Mouse (Mus musculus) adrenal gland, postnatal 14 days (tissue): Measurements from ENCODE around the gene Mvp. TPM values are rescaled to one million over a fixed set of nuclear protein-coding genes. Genes with fewer than 3 reads are reported as not detected.

Experiments
- DNase-seq: peaks from one replicate; pipeline ENCODE4 v3.0.0; 2021; ENCODE audit warnings: mixed read lengths
- total RNA-seq: library from RNA; stranded (reverse); gene quantifications from 2 replicates; pipeline ENCODE4 v1.2.3, GENCODE M21; 2021

Mvp gene
- total RNA-seq, 1 experiment from 2014 or later: 61.7 TPM

DNA sequence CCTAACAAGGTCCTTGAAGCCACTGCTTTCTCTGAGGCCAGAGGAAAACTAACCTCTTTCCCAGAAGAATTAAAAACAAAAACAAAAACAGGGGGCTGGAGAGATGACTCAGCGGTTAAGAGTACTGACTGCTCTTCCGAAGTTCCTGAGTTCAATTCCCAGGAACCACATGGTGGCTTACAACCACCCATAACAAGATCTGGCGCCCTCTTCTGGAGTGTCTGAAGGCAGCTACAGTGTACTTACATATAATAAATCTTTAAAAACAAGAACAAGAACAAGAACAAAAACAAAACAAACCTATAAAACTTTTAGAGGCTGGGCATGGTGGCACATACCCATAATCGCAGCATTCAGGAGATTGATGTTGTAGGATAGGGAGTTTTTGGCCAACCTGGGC lies 18.0 kb downstream of the Mvp start:
- peak; percentile 31 for DNase-seq

DNA sequence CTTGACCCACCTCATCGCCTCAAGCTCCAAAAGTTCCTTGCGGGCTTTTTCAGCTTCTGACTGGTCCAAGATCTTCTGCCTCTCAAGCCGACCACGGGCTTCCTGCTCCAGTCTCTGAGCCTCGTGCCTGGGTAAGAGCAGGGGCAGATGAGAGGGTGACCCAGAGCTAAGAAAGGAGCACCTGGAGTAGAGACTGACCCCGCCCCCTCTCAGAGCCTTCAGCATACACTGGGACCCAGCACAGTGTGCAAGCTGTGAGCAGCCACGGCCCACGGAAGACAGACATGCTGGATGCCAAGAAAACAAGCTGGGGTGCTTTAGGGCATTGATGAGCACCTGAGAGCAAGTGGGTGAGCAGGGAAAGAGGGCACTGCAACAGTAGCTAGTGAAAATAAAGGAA lies 25.6 kb downstream of the Mvp start:
- no peak for DNase-seq

DNA sequence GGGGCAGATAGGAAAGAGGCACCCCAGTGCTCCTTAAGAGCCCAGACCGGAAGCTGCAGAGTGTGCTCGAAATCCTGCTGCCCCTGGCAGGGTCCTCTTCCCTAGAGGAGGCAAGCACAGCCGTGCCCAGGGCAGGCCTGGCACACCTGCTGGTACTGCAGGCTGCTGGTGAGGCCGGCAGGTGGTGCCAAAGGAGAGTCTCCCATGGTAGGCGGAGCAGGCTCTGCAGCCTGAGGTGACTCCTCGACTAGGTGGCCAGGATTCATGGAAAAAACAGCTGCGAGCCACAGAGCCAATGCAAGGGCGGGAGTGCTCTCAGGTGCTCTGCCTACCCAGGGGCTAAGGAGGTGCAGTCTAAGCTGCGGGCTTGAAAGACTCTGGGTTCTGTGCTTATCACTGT lies 28.1 kb downstream of the Mvp start:
- DNase-seq: peak; percentile 62

DNA sequence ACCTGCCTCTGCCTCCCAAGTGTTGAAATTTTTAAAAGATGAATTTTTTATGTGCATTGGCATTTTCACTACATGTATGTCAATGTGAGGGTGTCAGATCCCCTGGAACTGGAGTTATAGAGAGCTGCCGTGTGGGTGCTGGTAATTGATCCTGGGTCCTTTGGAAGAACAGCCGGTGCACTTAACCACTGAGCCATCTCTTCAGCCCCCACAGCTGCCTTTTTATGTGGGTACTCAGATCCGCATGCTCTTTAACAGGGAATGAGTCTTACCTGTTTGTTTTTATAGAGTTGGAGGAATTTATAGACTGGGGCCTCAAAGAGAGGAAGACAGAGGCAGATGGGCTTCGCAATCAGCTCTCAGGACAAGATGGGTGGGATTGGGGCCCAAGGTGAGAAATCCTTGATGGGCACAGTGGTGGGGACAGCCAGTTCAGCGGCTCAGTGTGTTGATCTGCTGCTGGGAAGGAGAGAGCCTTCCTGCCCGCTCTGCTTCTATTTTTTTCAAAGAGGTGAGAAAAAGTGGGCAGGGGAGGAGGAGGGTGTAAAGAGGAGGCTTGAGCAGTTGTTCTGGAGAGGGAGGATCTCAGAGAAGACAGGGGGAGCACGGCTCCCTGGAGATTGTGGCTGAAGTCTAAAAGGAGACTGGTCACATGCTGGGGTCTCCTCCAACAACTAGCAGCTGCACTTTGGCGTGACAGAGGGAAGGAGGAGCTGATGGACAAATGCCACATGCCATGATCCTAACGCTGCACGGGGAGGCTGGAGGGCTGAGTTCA lies 29.6 kb downstream of the Mvp start:
- DNase-seq: no peak

DNA sequence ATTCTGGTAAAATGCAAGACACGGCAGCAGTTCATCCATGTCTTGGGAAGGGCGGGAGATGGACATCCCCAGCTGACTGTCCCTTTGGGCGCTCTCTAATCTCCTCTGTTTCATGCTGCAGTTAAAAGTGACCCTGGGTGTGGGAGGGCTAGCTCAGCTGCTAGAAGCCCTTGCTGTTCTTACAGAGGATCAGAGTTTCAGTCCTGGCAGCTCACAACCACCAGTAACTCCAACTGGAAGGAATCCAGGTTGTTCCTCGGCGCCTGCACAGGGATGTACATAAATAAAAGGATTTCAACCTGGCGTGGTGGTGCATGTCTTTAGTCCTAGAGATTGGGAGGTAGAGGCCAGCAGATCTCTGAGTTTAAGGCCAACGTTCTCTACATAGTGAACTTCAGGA lies 31.3 kb downstream of the Mvp start:
- DNase-seq: no peak

DNA sequence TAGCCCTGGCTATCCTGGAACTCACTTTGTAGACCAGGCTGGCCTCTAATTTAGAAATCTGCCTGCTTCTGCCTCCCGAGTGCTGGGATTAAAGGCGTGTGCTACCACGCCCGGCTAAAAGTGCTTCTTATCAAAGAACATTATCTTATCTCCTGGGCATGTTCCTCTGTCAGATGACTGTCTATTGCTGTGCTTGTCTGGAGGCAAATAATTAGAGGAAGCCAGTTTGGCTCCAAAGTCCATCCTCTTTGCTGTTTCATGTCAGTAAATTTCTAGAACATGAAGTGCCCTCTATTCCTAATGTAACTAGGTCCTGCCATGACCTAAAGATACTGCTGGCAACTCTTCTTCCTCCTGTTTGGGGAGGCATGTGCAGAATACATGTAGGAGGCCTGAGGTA lies 32.4 kb downstream of the Mvp start:
- DNase-seq: no peak

DNA sequence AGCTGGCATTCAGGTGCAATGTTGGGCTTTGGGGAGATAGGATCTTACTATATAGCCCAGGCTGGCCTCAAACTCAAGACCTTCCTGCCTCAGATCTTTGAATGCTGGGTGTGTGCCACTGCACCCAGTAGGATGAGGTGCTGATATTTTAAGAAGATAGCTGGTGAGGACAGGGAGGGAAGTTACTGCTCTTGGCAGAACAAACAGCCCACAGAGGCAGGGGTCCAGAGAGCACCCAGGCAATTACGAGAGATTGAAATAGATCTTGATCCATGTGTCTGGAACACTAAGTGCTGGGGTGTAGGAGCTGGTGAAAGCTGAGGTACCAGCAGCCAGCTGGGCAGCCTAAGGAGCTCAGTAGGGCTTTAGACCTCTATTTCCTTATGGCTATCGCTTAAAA lies 32.8 kb downstream of the Mvp start:
- no peak for DNase-seq

DNA sequence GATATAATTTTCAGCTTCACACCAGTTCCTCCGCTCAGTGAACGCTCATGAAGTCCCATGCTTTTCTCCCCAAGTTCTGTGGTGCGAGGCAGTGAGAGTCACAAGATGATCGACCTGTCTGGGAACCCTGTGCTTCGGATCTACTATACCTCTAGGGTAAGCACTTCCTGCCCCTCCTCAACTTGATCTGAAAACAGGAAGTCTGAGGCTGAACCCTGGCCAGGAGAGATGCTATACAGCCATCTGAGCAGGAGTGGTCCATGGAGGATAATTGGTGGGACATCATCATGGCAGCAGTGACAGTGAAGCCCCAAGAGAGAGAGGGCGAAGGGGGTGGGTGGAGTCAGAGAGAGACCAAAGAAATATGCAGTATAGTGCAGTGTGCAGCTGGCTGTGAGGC lies 35.6 kb downstream of the Mvp start:
- no peak for DNase-seq

DNA sequence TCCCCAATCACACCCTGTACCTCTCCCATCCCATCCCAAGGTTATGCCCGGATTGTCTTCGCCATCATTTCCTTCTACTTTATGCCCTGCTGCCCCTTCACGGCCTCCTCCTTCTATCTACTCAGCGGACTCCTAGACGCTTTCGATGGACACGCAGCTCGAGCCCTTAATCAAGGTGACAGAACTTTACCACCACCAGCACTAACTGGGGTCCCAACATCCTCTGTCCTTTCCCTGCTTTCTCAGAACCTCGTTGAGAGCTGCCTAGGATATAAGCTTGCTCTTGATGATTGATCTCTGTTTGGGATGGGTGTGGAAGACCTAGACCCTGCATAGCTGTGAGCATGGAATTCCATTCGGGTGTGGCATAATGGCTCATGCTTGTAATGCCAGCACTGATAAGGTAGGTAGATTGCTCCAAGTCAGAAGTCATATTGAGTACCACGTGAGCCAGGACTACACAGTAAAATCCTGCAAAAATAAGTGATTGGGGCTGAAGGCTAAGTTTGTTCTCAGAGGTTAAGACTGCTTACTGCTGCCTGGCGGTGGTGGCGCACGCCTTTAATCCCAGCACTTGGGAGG lies 37.5 kb downstream of the Mvp start:
- no peak for DNase-seq

DNA sequence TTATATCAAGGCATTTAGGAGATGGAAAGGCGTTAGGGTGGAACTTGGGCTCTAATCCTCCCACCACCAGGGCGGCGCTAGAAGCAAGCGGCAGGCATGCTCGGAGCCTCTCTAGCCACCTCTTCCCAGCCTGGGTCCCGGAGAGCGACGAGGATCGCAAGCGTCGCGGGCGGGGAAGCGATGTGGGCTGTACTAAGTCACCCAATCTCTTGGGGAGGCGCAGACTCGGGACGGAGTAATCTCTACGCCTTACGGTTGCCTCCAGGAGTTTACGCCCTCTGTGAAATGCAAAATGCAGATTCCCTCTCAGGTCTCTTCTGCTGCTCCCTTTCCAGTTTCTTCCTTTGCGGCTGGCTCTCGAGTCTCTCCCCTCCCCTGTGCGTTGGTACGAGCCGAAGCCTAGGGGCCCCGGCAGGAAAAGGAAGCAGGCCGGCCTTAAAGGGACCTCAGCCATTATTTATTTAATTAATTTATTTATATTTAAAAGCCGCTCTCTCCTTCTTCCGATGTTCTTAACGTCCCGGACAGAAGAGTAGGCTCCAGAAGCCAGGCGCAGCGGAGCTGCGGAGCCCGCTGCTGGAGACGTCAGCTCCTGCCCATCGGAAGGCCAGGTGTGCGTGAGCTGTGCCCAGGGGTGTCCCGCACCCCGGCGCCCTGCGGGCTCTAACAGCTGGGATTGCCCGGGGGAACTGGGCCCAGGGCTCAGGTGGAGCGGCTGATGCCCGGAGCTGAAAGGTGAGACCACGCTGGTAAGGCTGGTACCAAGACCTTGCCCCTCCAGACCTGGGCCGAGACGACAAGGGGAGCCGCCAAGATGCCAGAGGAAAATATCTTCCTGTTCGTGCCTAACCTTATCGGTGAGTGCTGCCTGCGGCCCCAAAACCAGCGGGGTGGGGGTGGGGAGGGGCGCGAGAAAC lies 38.2 kb downstream of the Mvp start, which contains the start of gene Cdiptos:
Gene Cdiptos (minus strand): TSS at position 149 of the 917 bp plus-strand sequence.
- peak; percentile 98 for DNase-seq

DNA sequence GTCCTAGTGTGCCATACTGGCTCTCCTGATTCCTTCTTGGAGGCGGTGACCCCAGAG lies 38.7 kb downstream of the Mvp start, which contains the start of gene Cdipt:
Gene Cdipt (plus strand): TSS at position 22 of the 57 bp plus-strand sequence.
- no peak for DNase-seq

DNA sequence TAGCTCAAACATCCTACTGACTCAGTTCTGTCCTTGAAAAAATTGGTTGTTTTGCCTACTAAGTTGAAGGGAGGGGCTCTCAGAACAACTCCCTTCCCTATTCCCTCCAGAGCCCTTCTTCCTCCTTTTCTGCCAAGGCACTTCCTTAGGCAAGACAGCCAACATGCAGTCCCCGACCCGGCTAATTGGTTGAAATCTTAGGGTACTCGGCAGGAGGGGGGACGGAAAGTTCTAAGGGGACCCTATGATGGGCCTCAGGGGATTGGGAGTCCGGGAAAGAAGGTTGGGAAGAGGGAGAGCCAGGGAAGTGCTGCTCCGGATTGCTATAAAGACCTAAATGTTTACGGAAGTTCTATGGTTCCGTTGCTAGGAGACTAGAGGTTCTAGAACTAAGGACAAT lies 38.9 kb downstream of the Mvp start:
- peak; percentile 41 for DNase-seq

DNA sequence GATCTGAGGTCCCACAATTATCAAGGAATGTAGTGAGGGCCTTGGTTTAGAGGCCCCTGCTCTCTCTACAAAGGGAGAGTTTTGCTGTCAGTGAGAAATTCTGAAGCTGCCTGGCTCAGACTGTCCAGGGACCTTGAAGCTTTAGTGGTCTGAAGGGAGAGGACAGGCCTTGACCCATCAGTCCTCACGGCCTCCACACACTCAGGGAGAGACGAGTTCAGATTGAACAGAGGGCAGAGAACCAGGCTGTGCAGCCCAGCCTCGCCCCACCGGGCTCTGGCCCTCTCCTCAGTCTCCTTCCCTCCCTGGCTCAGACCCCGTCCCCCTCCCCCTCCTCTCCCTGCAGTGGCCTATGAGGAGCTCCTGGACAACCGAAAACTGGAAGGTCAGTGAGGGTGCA lies 47.1 kb downstream of the Mvp start:
- DNase-seq: peak; percentile 60

DNA sequence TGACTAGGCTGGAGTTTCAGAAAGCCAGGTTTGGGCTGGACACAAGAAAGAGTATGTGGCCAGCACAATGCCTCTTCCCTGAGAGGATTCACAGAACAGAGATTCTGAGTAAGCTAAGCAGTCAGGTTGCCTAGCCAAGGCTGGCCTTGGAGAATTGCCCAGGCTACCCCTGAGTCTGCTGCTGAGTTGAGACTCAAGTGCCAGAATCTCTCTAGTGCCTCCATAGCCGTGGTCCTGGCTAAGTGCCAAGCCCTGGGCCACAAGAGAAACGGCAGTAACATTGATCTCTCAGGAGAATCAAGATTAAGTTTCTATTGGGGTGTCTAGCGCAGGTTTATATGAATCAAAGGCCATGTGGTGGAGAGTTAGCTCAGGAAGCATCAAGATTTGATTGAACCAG lies 48.9 kb downstream of the Mvp start:
- DNase-seq: no peak

DNA sequence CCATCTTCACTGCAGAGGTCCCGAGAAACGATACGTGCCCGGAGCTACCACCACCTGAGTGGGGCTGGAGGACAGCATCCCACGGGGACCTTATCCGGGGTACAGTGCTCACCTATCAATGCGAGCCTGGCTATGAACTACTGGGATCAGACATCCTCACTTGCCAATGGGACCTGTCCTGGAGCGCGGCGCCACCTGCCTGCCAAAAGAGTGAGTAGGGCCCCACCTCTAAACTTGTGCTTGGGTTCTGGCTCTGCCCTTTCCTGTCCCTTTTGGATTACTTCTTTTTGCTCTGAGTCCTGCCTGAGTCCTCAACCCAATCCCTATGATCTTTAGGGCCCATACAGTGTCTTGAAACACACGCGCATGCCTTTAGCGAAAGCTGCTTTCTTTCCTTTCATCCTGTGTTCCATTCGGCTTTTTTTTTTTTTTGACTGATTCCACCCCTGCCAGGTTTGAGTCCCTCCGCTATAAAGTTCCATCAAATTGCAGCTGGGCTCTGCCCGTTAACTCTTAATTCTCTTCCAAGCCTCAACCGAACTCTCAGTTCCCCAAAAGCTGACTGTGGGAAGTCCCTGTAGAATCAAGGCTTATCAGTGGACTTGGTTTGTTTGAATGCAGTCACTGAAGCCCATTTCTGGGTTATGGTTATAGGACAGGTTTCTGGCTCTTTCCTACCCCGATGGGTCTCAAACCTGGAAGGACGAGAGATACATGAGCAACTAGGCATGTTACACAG lies 50.7 kb downstream of the Mvp start:
- peak; percentile 63 for DNase-seq

DNA sequence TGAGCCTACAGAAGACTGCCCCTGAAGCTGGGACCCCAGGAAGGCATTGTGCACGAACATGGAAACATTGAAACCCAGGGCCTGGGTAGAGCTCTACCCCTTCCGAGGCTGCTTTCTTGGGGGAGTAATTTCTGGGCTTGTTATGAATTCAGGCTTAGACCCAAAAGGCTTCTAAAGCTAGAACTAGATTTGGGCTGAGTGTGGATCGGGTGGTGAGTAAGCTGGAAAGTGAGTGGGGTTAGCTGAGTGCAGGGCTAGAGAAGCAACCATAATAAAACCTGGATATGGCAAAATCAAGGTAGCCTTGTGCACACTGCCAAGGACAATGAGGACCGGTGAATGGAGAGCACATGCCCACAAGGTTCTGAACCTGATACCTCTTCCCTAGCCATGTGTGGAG lies 52.5 kb downstream of the Mvp start:
- DNase-seq: no peak

DNA sequence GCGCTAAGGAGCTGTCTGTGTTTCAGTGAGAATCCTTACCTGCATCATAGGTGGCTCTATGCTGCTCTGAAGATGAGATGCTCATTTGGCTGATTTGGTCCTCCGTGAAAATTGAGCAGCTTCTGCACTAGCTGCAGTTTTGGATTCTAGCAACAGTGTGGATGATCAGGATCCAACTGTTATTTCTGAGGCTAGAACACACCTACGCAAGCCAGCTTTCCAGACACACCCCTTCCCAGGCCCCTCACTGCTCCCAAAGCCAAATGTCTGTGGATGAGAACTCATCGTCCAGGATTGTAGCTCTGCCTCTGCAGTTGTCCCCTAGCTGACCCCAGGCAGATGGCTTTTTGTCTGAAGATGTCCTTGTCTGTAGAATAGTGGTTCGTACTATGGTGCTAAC lies 53.3 kb downstream of the Mvp start:
- DNase-seq: no peak

DNA sequence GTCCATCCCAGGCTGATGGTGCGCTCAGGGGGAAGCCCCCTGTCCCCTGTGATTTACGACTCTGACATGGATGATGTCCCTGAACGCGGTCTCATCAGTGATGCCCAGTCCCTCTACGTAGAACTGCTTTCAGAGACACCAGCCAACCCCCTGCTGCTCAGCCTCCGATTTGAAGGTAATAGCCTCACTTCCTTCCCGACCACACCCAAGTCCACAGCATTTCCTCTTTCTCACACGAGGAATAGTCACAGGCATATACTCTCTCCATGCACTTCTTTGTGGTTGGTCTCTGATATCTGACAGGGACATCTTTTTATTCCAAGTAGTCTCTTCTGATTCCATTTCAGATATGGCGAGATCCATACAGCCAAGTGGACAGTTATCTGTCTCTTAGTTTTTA lies 54.6 kb downstream of the Mvp start:
- no peak for DNase-seq

DNA sequence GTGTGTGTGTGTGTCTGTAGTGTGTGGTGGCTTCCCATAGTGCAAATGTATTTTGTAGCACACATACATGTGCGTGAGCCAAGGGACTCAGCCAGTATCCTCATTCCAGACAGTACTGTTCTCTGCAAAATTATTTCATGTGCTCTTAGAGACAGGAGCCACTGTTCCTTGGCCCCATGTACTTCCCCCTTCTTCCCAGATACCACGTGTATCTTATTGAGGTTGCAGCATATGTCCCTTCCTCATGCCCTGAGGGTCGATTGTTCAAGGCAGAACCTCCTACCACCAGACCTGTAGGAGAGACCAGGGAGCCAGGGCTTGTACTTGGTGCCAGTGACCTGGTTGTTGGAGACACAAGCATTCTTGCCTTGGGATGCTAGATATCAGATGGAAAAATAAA lies 59.3 kb downstream of the Mvp start:
- no peak for DNase-seq

DNA sequence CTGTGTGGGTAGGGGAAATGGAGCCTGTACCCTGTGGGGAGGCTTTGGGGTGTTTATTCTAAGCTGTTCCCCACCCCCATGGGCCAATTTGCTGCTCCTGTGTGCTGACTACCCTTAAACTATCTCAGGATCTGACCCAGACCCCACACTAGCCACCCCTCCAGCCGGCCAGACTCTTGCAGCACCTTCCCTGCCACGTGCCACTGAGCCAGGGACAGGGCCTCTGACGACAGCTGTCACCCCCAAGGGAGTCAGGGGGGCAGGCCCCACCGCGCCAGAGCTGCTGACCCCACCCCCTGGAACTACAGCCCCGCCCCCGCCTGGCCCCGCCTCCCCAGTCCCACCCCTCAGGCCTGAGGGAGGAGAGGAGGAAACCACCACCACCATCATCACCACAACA lies 61.8 kb downstream of the Mvp start:
- no peak for DNase-seq

DNA sequence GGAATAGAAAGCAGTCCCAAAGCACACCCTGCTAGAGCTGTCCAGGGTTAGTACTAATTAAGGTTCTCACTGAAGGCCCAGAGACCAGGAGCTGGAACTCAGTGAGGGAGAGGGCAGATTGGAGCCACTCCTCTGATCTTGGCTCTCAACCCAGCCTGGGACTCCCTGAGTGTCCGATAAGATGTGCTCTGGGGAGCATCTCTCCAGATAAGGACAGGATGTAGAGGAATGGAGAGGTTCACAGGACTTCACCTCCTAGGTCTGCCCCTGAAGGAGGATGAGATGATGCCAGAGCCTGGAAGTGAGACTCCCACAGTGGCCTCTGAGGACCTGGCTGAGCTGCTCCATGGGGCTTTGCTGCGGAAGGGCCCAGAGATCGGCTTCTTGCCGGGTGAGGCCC lies 62.7 kb downstream of the Mvp start:
- DNase-seq: no peak

DNA sequence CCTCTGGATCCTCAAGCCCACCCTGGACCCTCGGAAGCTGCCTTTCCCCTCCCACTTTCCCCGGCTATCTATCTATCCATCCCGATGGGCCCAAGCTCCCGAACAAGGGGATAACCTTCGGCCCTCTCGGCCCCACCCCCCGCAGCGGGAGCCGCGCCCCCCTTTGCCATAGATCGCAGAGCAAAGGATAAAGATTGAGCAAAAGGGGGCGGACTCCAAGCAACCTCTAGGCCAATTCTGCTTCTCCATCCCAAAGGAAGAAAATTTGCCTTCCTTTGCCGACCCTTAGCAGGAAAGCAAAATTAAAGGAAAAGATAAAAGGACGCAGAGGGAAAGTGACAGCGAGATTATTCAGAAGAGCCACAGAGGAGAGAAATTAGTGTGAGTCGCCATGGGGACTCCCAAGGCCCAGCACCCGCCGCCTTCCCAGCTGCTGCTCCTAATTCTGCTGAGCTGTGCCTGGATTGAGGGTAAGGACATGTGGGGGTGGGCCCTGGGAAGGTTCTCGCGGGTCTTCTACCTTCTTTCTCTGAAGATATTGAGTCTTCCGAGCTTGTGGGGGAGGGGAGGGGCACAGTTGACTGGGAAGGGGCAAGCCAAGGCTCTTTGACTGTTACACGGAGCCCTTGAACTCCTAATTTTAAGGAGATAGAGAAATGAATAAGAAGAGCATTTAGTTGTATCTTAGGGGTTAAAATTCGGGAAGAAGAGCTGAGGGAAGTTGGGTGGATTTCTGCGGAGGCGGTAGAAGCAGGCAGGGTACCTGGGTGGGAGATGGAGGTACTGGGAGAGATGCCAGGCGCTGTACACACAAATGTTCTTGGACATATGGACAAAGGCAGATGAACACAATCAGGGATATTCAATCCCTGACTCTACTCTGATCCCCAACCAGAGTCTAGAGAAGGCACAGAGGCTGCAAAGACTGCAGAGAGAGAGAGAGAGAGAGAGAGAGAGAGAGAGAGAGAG lies 63.5 kb downstream of the Mvp start:
- DNase-seq: no peak
